Mouse (Mus musculus) midbrain, embryonic 11.5 days (tissue): ENCODE results near the gene Dgat2. TPM values are rescaled to one million over a fixed set of nuclear protein-coding genes. Genes with fewer than 3 reads are reported as not detected.

Experiments used
- ATAC-seq: fragments of 200-750 bp; cut with Nextera tagmentation; 2 replicates; pipeline ENCODE4 v1.8.0; 2017; ENCODE audit warnings: moderate TSS enrichment, moderate library complexity; ENCODE audit not compliant: low FRiP score
- DNase-seq: peaks from one replicate; pipeline ENCODE4 v3.0.0; 2015; ENCODE audit warnings: low spot score; ENCODE audit errors: missing footprints
- H3K27ac ChIP-seq: fragments of 300-500 bp; sonication (generic); 2 replicates; pipeline ENCODE4 v1.5.1; 2014; ENCODE audit warnings: low read depth, low read length
- H3K27me3 ChIP-seq: fragments of 300-500 bp; sonication (generic); 2 replicates; pipeline ENCODE4 v1.6.1; 2014; ENCODE audit warnings: mild to moderate bottlenecking, low read length, moderate library complexity, mixed read lengths; ENCODE audit not compliant: control insufficient read depth, insufficient read depth
- H3K36me3 ChIP-seq: fragments of 300-500 bp; sonication (generic); 2 replicates; pipeline ENCODE4 v1.6.1; 2014; ENCODE audit warnings: mild to moderate bottlenecking, low read length, moderate library complexity, mixed read lengths; ENCODE audit not compliant: control insufficient read depth, insufficient read depth
- H3K4me1 ChIP-seq: fragments of 300-500 bp; sonication (generic); 2 replicates; pipeline ENCODE4 v1.6.1; 2014; ENCODE audit warnings: low read length; ENCODE audit not compliant: control insufficient read depth, insufficient read depth
- H3K4me2 ChIP-seq: fragments of 300-500 bp; sonication (generic); 2 replicates; pipeline ENCODE4 v1.6.1; 2014; ENCODE audit warnings: mild to moderate bottlenecking, moderate library complexity
- H3K4me3 ChIP-seq: fragments of 300-500 bp; sonication (generic); 2 replicates; pipeline ENCODE4 v1.5.1; 2014; ENCODE audit warnings: low read depth, low read length
- H3K9ac ChIP-seq: fragments of 300-500 bp; sonication (generic); 2 replicates; pipeline ENCODE4 v1.6.1; 2014; ENCODE audit warnings: low read length
- H3K9me3 ChIP-seq: fragments of 300-500 bp; sonication (generic); 2 replicates; pipeline ENCODE4 v1.6.1; 2016; ENCODE audit warnings: low read length; ENCODE audit not compliant: control insufficient read depth
- WGBS: fragments of 180-500 bp; shearing (Covaris S2); extraction: QIAGEN DNeasy Blood & Tissue Kit; methylation state at CpG from one replicate; pipeline ENCODE4 v1.1.7; 2014; 5-methylcytosine and 5-hydroxymethylcytosine counted together
- polyA plus RNA-seq: library from polyadenylated mRNA; unstranded; fragments of >200 nt; fragmentation: Nextera tagmentation; extraction: Ambion mirVana; gene quantifications from 2 replicates; pipeline ENCODE4 v1.2.1, GENCODE M21; 2014

The Dgat2 gene
- polyA plus RNA-seq, 1 experiment from 2014 or later = 9.8 TPM

DNA sequence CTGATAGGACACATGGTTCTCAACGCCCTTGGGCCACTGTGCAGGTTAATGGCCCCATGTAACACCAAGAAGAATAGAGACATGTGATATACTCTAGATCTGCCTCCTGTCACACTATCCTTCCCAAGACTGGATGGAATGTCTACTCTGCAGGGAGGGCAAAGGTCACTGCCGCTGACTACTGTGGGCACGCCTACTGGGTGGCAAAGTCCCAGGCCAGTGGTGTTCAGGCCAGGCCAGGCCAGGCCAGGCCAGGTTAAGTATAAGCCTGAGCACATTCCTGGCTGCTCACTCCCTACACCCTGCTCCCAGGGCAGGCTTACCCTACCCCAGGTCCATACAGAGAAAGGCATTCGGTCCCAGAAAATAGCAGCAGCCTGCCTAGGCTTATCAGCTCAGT, 21.0 kb downstream of the Dgat2 start:
- ATAC-seq = peak; percentile 42
- Histone ChIP-seq H3K9ac (no peak overlapping the region), H3K4me3 (no peak overlapping the region), H3K9me3 (no peaks in the 10 kb centered on the region), H3K4me2 (no peak overlapping the region), H3K4me1 (no peaks in the 10 kb centered on the region), H3K27ac (no peak overlapping the region), H3K36me3 (no peaks in the 10 kb centered on the region), H3K27me3 (no peaks in the 10 kb centered on the region)
- WGBS = 55% methylated on average over 4 of the region's 4 CpGs
- DNase-seq = no peak

DNA sequence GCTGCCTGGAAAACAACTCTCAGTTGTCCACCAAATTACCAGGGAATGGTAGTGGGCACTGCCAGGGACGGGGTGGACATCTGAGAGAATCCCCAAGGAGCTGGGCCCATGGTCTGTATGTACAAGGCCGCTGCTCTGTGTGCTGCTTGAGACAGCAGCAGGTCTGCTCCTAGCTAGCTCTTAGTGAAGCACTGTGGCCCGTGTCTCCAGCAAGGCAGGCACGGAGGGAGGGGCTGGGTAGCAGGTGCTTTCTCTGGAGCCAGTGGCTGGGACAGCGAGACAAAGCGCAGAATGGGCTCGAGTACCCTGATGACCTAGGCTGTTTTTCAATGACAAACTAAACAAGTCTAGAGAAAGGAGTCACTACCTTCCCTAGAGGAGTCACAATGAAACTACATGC, 21.5 kb downstream of the Dgat2 start:
- Histone ChIP-seq H3K36me3 (no peaks in the 10 kb centered on the region), H3K4me2 (no peak overlapping the region), H3K27ac (no peak overlapping the region), H3K4me3 (no peak overlapping the region), H3K27me3 (no peaks in the 10 kb centered on the region), H3K4me1 (peaks cover 1% of the 10 kb centered on the region), H3K9ac (no peak overlapping the region), H3K9me3 (no peaks in the 10 kb centered on the region)
- ATAC-seq (peak; percentile 7; the same call in 1 of the 2 replicates), DNase-seq (no peak)
- 80% methylated on average over 7 of the region's 7 CpGs for WGBS

DNA sequence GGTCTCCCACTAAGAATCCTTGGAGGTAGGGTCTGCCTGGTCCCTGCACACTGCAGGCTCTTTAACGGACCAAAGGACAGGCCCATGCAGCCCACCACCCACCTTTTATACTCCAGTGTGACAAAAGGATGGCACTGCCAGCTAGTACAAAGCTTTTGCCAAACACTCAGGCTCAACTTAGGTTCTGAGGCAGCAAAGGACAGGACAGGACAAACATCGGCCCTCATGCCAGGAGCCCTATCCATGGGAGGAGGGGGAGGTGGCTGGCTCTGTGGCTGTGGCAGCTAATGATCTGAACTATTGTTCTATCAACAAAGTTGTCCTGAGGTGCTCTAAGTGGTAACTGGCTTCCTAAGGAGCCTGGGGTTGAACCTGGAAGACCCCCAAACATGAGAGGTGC, 23.1 kb downstream of the Dgat2 start:
- H3K9ac ChIP-seq = no peak overlapping the region
- peaks cover 10% of the 10 kb centered on the region for H3K4me1 ChIP-seq
- H3K4me2 ChIP-seq = no peak overlapping the region
- ATAC-seq = no peak
- no peaks in the 10 kb centered on the region for H3K27me3 ChIP-seq
- H3K4me3 ChIP-seq = no peak overlapping the region
- H3K36me3 ChIP-seq = no peaks in the 10 kb centered on the region
- H3K9me3 ChIP-seq = no peaks in the 10 kb centered on the region
- 86% methylated on average over 2 of the region's 2 CpGs for WGBS
- no peak overlapping the region for H3K27ac ChIP-seq
- DNase-seq = no peak

DNA sequence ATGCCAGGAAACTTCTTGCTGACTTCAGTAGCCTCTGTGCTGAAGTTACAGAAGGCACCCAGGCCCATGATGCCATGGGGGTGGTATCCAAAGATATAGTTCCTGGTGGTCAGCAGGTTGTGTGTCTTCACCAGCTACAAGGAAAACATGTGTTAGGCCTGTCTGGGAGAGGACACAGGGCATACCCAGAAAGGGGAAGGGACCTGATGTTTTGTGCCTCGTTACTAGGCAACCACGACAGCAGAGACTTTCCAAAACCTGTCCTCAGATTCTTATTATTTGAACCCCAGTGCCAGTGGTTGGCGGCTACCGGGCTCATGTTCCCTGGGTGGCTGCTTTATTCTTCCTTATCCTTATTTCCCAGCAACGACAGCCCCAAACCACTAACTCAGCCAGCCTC, 23.6 kb downstream of the Dgat2 start:
- Histone ChIP-seq H3K27ac (no peak overlapping the region), H3K9me3 (no peaks in the 10 kb centered on the region), H3K9ac (no peak overlapping the region), H3K4me1 (peaks cover 10% of the 10 kb centered on the region), H3K4me2 (no peak overlapping the region), H3K36me3 (no peaks in the 10 kb centered on the region), H3K27me3 (no peaks in the 10 kb centered on the region), H3K4me3 (no peak overlapping the region)
- DNase-seq (no peak), ATAC-seq (no peak)
- WGBS = 66% methylated on average over 5 of the region's 5 CpGs

DNA sequence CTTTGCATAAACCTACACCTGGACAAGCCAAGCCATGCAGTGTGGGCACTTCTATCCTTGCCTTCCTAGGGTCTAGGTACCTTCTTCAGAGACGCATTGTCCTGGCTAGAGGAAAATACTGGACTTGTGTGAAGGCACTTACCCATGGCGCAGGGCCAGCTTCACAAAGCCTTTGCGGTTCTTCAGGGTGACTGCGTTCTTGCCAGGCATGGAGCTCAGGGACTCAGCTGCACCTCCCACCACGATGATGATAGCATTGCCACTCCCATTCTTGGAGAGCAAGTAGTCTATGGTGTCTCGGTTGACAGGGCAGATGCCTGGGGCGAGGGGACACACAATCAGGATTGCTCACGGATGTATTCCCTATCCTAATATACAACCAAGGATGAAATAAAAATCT, 24.5 kb downstream of the Dgat2 start:
- ATAC-seq (no peak), DNase-seq (no peak)
- whole genome bisulfite sequencing = 88% methylated on average over 8 of the region's 8 CpGs

DNA sequence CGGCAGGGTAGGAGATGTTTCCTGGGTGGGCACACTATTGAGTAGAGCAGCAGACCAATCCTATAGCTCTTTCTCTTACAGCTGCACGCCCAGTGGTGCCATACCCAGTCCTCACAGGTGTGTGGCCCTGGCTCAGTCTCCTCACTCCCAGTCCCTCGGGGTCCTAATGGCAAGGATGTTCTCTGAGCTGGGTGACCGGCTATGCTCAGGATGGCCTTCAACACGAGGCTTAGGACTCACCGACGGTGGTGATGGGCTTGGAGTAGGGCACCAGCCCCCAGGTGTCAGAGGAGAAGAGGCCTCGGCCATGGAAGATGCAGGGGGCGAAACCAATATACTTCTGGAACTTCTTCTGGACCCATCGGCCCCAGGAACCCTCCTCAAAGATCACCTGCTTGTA, 25.8 kb downstream of the Dgat2 start:
- H3K4me2 ChIP-seq = no peak overlapping the region
- no peaks in the 10 kb centered on the region for H3K9me3 ChIP-seq
- ATAC-seq (no peak), DNase-seq (no peak)
- no peaks in the 10 kb centered on the region for H3K36me3 ChIP-seq
- H3K27ac ChIP-seq = no peak overlapping the region
- WGBS = 89% methylated on average over 10 of the region's 10 CpGs
- H3K4me1 ChIP-seq = peaks cover 10% of the 10 kb centered on the region
- H3K27me3 ChIP-seq = no peaks in the 10 kb centered on the region
- H3K9ac ChIP-seq = no peak overlapping the region
- H3K4me3 ChIP-seq = no peak overlapping the region

More for the DNA sequence above, 24.5 kb downstream of the Dgat2 start:
- Histone ChIP-seq H3K27me3 (no peaks in the 10 kb centered on the region), H3K27ac (no peak overlapping the region), H3K4me1 (peaks cover 10% of the 10 kb centered on the region), H3K4me3 (no peak overlapping the region), H3K9me3 (no peaks in the 10 kb centered on the region), H3K36me3 (no peaks in the 10 kb centered on the region), H3K4me2 (no peak overlapping the region), H3K9ac (no peak overlapping the region)

- peak; percentile 93 for DNase-seq
- Histone ChIP-seq H3K36me3 (no peaks in the 10 kb centered on the region), H3K9ac (peak overlapping the region; percentile 10), H3K9me3 (no peaks in the 10 kb centered on the region), H3K4me1 (peaks cover 10% of the 10 kb centered on the region), H3K4me2 (peak overlapping the region; percentile 30), H3K27me3 (no peaks in the 10 kb centered on the region), H3K4me3 (no peak overlapping the region), H3K27ac (peak overlapping the region; percentile 44; the same call in 1 of the 2 replicates)
- ATAC-seq = peak; percentile 85
- 25% methylated on average over 17 of the region's 17 CpGs for WGBS
These were observed 26.9 kb downstream of the Dgat2 start for GRCm38 (mm10) chr7:99155311-99156289.

DNA sequence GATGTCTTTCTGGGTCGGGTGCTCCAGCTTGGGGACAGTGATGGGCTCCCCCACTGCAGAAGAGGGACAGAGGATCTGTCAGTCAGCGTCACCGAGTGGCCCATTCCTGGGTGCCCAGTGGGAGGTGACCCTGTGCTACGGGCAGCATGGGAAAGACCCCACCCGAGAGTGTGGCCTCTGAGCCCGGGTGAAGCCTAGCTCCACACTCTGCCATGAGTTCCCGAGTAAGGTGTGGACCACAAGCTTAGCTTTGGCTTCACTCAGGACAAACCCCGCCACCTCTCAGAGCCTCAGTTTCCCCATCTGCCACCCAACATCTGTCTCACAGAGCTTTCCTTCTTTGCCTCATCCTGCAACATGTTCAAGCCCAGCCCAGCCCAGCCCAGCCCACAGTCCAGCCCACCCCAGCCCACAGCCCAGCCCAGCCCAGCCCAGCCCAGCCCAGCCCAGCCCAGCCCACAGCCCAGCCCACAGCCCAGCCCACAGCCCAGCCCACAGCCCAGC, 27.8 kb downstream of the Dgat2 start:
- no peak overlapping the region for H3K4me2 ChIP-seq
- H3K27me3 ChIP-seq = no peaks in the 10 kb centered on the region
- ATAC-seq = peak; percentile 66
- H3K4me3 ChIP-seq = no peak overlapping the region
- no peak overlapping the region for H3K9ac ChIP-seq
- DNase-seq = peak; percentile 85
- no peaks in the 10 kb centered on the region for H3K36me3 ChIP-seq
- H3K9me3 ChIP-seq = no peaks in the 10 kb centered on the region
- no peak overlapping the region for H3K27ac ChIP-seq
- peaks cover 10% of the 10 kb centered on the region for H3K4me1 ChIP-seq
- WGBS = 64% methylated on average over 8 of the region's 8 CpGs

DNA sequence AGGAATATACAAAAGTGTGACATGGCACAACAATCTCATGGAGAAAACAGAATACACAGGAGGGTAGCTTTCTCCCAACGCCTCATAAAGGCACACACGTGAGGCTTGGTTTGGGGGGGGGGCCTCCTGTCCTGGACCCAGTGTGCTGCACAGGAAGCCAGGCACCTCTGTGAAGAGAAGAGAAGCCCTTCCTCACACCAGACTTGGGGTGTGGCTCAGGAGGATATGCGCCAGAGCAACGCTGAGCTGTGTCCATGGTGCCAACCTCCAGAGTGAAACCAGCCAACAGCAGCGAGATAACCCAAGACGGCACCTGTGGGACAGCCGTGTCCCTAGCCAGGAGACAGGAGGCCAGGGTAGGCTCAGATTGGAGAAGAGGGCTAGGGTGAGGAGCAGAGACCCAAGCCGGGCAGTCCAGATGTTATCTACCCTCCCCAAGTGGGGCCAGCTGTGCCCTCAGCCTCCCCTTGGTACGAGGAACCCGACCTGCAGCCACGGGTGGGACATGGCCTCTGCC, 28.8 kb downstream of the Dgat2 start:
- Histone ChIP-seq H3K9ac (no peak overlapping the region), H3K4me3 (no peak overlapping the region), H3K36me3 (no peaks in the 10 kb centered on the region), H3K4me2 (no peak overlapping the region), H3K9me3 (no peaks in the 10 kb centered on the region), H3K27ac (no peak overlapping the region), H3K27me3 (no peaks in the 10 kb centered on the region), H3K4me1 (peaks cover 10% of the 10 kb centered on the region)
- DNase-seq (no peak), ATAC-seq (no peak)
- WGBS = 84% methylated on average over 11 of the region's 11 CpGs
